Mouse (Mus musculus) mouse trophoblast stem cell (cell line): ENCODE data around the gene Ptgs1.

Experiments used
- in situ Hi-C, 2 experiments: fragments of 300-500 bp; cut with MseI, MboI; formaldehyde crosslinking; loops; 2 replicates in 1 of 2; 3 replicates in 1 of 2; pipeline ENCODE4 v1.15.1; 2025

The Ptgs1 gene

GRCm38 (mm10) chr2:36244705-36245104 is 14.5 kb downstream of the Ptgs1 start:
- in situ Hi-C loops = no loop called here

GRCm38 (mm10) chr2:36247964-36248363 is 17.7 kb downstream of the Ptgs1 start:
- in situ Hi-C loops = no loop called here

- in situ Hi-C loops = no loop called here
Measured at GRCm38 (mm10) chr2:36251156-36251555, 20.9 kb downstream of the Ptgs1 start.

GRCm38 (mm10) chr2:36252505-36252904 is 22.3 kb downstream of the Ptgs1 start:
- in situ Hi-C loops = no loop called here

- in situ Hi-C loops = no loop called here
Measured at GRCm38 (mm10) chr2:36254445-36254844, 24.2 kb downstream of the Ptgs1 start.

- in situ Hi-C loops = no loop called here
Measured at GRCm38 (mm10) chr2:36256931-36257330, 26.7 kb downstream of the Ptgs1 start.

- in situ Hi-C loops = no loop called here
Measured at GRCm38 (mm10) chr2:36259382-36259781, 29.2 kb downstream of the Ptgs1 start.

GRCm38 (mm10) chr2:36259798-36260540 is 29.7 kb downstream of the Ptgs1 start:
- in situ Hi-C loops = no loop called here

- in situ Hi-C loops = no loop called here
Measured at GRCm38 (mm10) chr2:36262025-36262424, 31.8 kb downstream of the Ptgs1 start.

- in situ Hi-C loops = no loop called here
Measured at GRCm38 (mm10) chr2:36269458-36269857, 39.2 kb downstream of the Ptgs1 start.

- in situ Hi-C loops = no loop called here
Measured at GRCm38 (mm10) chr2:36270186-36270585, 40.0 kb downstream of the Ptgs1 start.

- in situ Hi-C loops = no loop called here
Measured at GRCm38 (mm10) chr2:36271085-36271484, 40.9 kb downstream of the Ptgs1 start.

- in situ Hi-C loops = no loop called here
Measured at GRCm38 (mm10) chr2:36272288-36272950, 42.2 kb downstream of the Ptgs1 start.

- in situ Hi-C loops = no loop called here
Measured at GRCm38 (mm10) chr2:36276454-36276853, 46.2 kb downstream of the Ptgs1 start.

GRCm38 (mm10) chr2:36278760-36279159 is 48.5 kb downstream of the Ptgs1 start:
- in situ Hi-C loops = no loop called here

- in situ Hi-C loops = no loop called here
Measured at GRCm38 (mm10) chr2:36281138-36281537, 50.9 kb downstream of the Ptgs1 start.

GRCm38 (mm10) chr2:36282301-36282700 is 52.1 kb downstream of the Ptgs1 start:
- in situ Hi-C loops = no loop called here
